Mouse (Mus musculus): Measurements from ENCODE around the gene 1700113H08Rik. TPM values are rescaled to one million over a fixed set of nuclear protein-coding genes. Genes with fewer than 3 reads are reported as not detected.

1700113H08Rik gene
- total RNA-seq, 2 experiments from 2014 or later: not detected

GRCm38 (mm10) chr10:87153731-87154505, 96.1 kb downstream of the 1700113H08Rik start:
- DNase-seq (ENCODE audit: low spot score in 2 of 2): no peak
- intact Hi-C loops (cut with DNase I): no loop called here

GRCm38 (mm10) chr10:87159781-87160180, 101.9 kb downstream of the 1700113H08Rik start:
- intact Hi-C loops (cut with DNase I): no loop called here
- peak; percentile 22 to 30 for DNase-seq (ENCODE audit: low spot score in 2 of 2)

GRCm38 (mm10) chr10:87196123-87196756, 138.4 kb downstream of the 1700113H08Rik start:
- intact Hi-C loops (cut with DNase I): no loop called here
- no peak for DNase-seq (ENCODE audit: low spot score in 2 of 2)

- intact Hi-C loops (cut with DNase I): no loop called here
- no peak for DNase-seq (ENCODE audit: low spot score in 2 of 2)
Measured at GRCm38 (mm10) chr10:87198720-87199119, 140.9 kb downstream of the 1700113H08Rik start.

- intact Hi-C loops (cut with DNase I): no loop called here
- DNase-seq (ENCODE audit: low spot score in 2 of 2): peak; percentile 10 to 30
Measured at GRCm38 (mm10) chr10:87209466-87209865, 151.6 kb downstream of the 1700113H08Rik start.

- intact Hi-C loops (cut with DNase I): loop anchor here (5.0 to 10.0 kb wide), 2 partner anchors 84 to 284 kb away; partner anchors contain the start of gene Ascl1
- peak in 1 of 2 experiments; percentile 11 for DNase-seq (ENCODE audit: low spot score in 2 of 2)
Measured at GRCm38 (mm10) chr10:87211046-87211445, 153.2 kb downstream of the 1700113H08Rik start.

- intact Hi-C loops (cut with DNase I): loop anchor here (5.0 to 10.0 kb wide), 2 partner anchors 86 to 282 kb away; partner anchors contain the start of gene Ascl1
- DNase-seq (ENCODE audit: low spot score in 2 of 2): peak in 1 of 2 experiments; percentile 12
Measured at GRCm38 (mm10) chr10:87212854-87213253, 155.0 kb downstream of the 1700113H08Rik start.

- DNase-seq (ENCODE audit: low spot score in 2 of 2): no peak
- intact Hi-C loops (cut with DNase I): no loop called here
Measured at GRCm38 (mm10) chr10:87230071-87230910, 172.4 kb downstream of the 1700113H08Rik start.

GRCm38 (mm10) chr10:87239332-87240008, 181.6 kb downstream of the 1700113H08Rik start:
- no peak for DNase-seq (ENCODE audit: low spot score in 2 of 2)
- intact Hi-C loops (cut with DNase I): no loop called here

- no peak for DNase-seq (ENCODE audit: low spot score in 2 of 2)
- intact Hi-C loops (cut with DNase I): no loop called here
Measured at GRCm38 (mm10) chr10:87271724-87272123, 213.9 kb downstream of the 1700113H08Rik start.

GRCm38 (mm10) chr10:87272133-87272622, 214.3 kb downstream of the 1700113H08Rik start:
- intact Hi-C loops (cut with DNase I): no loop called here
- no peak for DNase-seq (ENCODE audit: low spot score in 2 of 2)

- intact Hi-C loops (cut with DNase I): no loop called here
- no peak for DNase-seq (ENCODE audit: low spot score in 2 of 2)
Measured at GRCm38 (mm10) chr10:87275075-87275474, 217.2 kb downstream of the 1700113H08Rik start.

Other genes with a start within 250 kb of the 1700113H08Rik start
- under 1 TPM; 0.25 to 0.37 TPM for gene Stab2, start 50.0 kb upstream of the 1700113H08Rik start, total RNA-seq (2021)

All from left cerebral cortex, postnatal 14 days (tissue).